Mouse (Mus musculus): ENCODE measurements at regions not wholly inside any gene's neighbourhood (a gene's known extent, or its start where the extent isn't known, plus 50 kb on each side); places are given as distances from the start of the nearest gene placed in this dataset.

- TF ChIP-seq GATA1 (IDR thresholded peaks at IDR 0.05; ENCODE audit: low read length) (no peak), TAL1 (IDR thresholded peaks at IDR 0.05; ENCODE audit: low read length) (no peak)
Measured at GRCm38 (mm10) chrX:12466897-12467296, 120.7 kb upstream of the Atp6ap2 start.

Data from erythroblast, embryonic 14.5 days (primary cell).